Mouse (Mus musculus): Measurements from ENCODE around the gene Wdr31.

DNA sequence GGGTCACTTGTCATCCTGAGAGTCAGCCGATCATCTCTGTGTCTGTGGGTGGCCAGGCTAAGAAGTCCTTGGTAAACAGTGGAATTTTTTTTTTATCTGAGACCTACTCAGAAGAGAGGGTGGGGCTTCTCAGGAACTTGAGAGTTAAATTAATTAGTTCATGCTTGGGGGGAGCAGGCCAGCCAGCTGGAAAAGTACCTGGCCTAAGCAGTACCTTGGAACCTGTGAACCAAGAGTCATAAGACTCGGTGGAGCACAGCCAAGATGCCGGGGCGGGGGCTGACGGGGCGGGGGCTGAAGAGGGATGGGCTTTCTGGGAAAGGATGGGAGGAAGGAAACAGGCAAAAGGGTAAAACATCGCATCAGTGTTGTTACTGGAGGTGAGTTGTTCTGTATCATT lies 32.8 kb downstream of the Wdr31 start:
- TF ChIP-seq CTCF (IDR thresholded peaks at IDR 0.05; ENCODE audit: low read depth) (no peak), EP300 (IDR thresholded peaks at IDR 0.05; ENCODE audit: low read depth) (no peak)
